Mouse (Mus musculus) testis, adult 2 months (tissue): ENCODE results near the gene Ttn.

Experiments
- CTCF ChIP-seq: fragments of 200-500 bp; IDR thresholded peaks from 2 replicates; pipeline ENCODE4 v1.5.1; 2012; ENCODE audit warnings: low read depth, mild to moderate bottlenecking, inconsistent platforms, low read length, moderate library complexity; ENCODE audit not compliant: control insufficient read depth, insufficient read depth, insufficient replicate concordance
- POLR2A ChIP-seq: fragments of 200-500 bp; IDR thresholded peaks from 2 replicates; pipeline ENCODE4 v1.6.1; 2012; ENCODE audit warnings: low read depth, mild to moderate bottlenecking, inconsistent platforms, low read length, moderate library complexity; ENCODE audit not compliant: control insufficient read depth

DNA sequence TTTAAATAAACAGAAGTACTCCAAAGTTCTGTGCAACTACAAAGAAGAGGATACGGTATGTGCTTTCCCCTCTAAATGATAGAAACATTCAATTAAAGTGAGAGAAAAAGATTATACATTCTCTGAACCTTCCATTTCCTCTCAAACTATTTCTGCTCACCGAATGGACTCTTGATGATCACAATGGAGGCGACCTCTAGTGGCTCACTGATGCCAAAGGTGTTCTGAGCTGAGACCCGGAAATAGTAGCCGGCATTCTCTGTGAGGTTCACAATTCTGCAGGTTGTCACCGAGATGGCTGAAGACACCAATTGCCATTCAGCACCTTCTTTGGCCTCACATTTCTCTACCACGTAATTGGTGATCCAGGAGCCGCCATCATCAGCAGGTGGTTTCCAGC, 267.4 kb downstream of the Ttn start:
- no peak for TF ChIP-seq CTCF
- TF ChIP-seq POLR2A, result no peak
